Mouse (Mus musculus): ENCODE data around the gene Ap5m1. TPM values are rescaled to one million over a fixed set of nuclear protein-coding genes. Genes with fewer than 3 reads are reported as not detected.

Gene Ap5m1
- 26.5 and 27.2 TPM in 2 replicates for polyA plus RNA-seq (2014; fragmentation: Nextera tagmentation; extraction: Ambion mirVana)

DNA sequence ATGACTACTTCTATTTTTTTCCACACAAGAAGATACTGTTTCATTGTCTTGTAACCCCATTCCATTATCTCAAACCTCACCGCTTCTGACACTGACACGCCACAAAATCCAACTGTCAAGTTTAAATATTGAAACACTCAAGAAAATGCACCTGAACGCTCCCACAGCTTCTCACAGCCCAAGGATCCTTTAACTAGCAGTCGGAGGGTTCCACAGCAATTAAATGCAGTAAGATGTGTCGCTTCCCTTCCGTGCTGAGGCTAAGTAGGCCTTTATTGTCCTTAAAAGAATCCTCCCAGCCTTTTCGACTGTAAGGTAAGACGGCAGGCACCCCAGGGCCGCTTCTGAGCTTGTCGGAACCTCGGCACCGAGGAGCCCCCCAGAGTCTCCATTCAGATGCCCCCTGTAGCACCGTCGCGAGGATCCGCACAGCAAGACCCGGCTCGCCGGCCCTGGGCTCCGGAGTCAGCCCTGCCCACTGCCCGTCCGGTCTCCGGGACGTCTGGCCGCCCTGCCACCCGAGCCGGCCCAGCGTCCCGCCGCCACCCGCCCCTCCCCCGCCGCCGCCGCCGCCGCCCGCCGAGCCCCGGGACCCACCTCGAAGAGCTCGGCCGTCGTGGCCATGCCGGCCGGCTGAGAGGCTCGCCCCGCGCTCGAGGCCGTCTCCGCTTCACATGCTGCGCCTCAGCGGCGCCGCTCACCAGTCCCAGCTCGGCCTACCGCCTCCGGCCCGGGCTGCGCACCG, at the start of gene Ap5m1:
Gene Ap5m1 (plus strand): TSS at position 569 of the 745 bp plus-strand sequence.
- peak within 1 kb of the TSS; percentile 70 for H3K4me3 ChIP-seq (ENCODE audit: low read depth, low read length)

DNA sequence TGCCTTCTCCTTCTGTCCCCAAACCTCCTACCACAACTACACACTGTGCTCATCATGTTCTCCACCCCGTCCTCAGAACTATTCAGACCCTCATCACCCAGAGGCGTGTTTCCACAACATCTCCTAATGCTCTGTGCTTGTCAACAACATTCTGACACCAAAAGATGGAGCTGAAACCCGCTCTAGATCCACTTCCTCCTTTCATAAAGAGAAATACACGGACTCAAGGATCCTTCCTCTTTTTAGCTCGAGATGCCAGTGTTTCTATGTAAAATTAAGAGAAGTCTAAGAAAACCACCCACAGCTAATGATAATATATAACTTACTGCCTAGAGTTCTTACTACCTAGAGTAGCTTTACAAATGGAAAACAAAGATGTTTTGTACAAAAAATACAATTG, 46.1 kb upstream of the Ap5m1 start:
- DNase-seq (ENCODE audit: low spot score): no peak

More for the DNA sequence above, at the start of gene Ap5m1:
- Histone ChIP-seq H3K36me3 (ENCODE audit: control insufficient read depth, insufficient read depth, low read length) (no peaks in the 10 kb centered on the region), H3K9me3 (ENCODE audit: control insufficient read depth, low read length) (no peaks in the 10 kb centered on the region), H3K27me3 (replicated peaks; ENCODE audit: control insufficient read depth, insufficient read depth, low read length) (no peaks in the 10 kb centered on the region), H3K4me1 (replicated peaks; ENCODE audit: control insufficient read depth, insufficient read depth, low read length) (peaks cover 16% of the 10 kb centered on the region), H3K9ac (ENCODE audit: low read length) (peak within 1 kb of the TSS; percentile 74), H3K4me2 (ENCODE audit: low read length) (peak within 1 kb of the TSS; percentile 80), H3K27ac (ENCODE audit: low read depth) (peak within 1 kb of the TSS; percentile 95)
- WGBS: under 1% methylated on average over 25 of the region's 62 CpGs
- ATAC-seq (replicated peaks; ENCODE audit: low FRiP score, low TSS enrichment, low read depth) (peak; percentile 85), DNase-seq (ENCODE audit: low spot score) (no peak)

GRCm38 (mm10) chr14:49027040-49027778, 38.7 kb upstream of the Ap5m1 start:
- Histone ChIP-seq H3K36me3 (ENCODE audit: control insufficient read depth, insufficient read depth, low read length) (peaks cover 17% of the 10 kb centered on the region; the same call in 1 of the 2 replicates), H3K4me2 (ENCODE audit: low read length) (no peak overlapping the region), H3K4me1 (replicated peaks; ENCODE audit: control insufficient read depth, insufficient read depth, low read length) (no peaks in the 10 kb centered on the region), H3K27ac (ENCODE audit: low read depth) (no peak overlapping the region), H3K9me3 (ENCODE audit: control insufficient read depth, low read length) (peaks cover 2% of the 10 kb centered on the region; the same call in 1 of the 2 replicates), H3K27me3 (replicated peaks; ENCODE audit: control insufficient read depth, insufficient read depth, low read length) (no peaks in the 10 kb centered on the region), H3K4me3 (ENCODE audit: low read depth, low read length) (no peak overlapping the region), H3K9ac (ENCODE audit: low read length) (no peak overlapping the region)
- 91% methylated on average over 6 of the region's 6 CpGs for WGBS
- DNase-seq (ENCODE audit: low spot score) (no peak), ATAC-seq (replicated peaks; ENCODE audit: low FRiP score, low TSS enrichment, low read depth) (no peak)

More for the DNA sequence above, 46.1 kb upstream of the Ap5m1 start:
- Histone ChIP-seq H3K9me3 (ENCODE audit: control insufficient read depth, low read length) (no peaks in the 10 kb centered on the region), H3K4me3 (ENCODE audit: low read depth, low read length) (no peak overlapping the region), H3K4me1 (replicated peaks; ENCODE audit: control insufficient read depth, insufficient read depth, low read length) (no peaks in the 10 kb centered on the region), H3K27me3 (replicated peaks; ENCODE audit: control insufficient read depth, insufficient read depth, low read length) (no peaks in the 10 kb centered on the region), H3K4me2 (ENCODE audit: low read length) (no peak overlapping the region), H3K9ac (ENCODE audit: low read length) (no peak overlapping the region), H3K27ac (ENCODE audit: low read depth) (no peak overlapping the region), H3K36me3 (ENCODE audit: control insufficient read depth, insufficient read depth, low read length) (peaks cover 46% of the 10 kb centered on the region)
- 90% methylated on average over 5 of the region's 5 CpGs for WGBS
- no peak for ATAC-seq (replicated peaks; ENCODE audit: low FRiP score, low TSS enrichment, low read depth)

DNA sequence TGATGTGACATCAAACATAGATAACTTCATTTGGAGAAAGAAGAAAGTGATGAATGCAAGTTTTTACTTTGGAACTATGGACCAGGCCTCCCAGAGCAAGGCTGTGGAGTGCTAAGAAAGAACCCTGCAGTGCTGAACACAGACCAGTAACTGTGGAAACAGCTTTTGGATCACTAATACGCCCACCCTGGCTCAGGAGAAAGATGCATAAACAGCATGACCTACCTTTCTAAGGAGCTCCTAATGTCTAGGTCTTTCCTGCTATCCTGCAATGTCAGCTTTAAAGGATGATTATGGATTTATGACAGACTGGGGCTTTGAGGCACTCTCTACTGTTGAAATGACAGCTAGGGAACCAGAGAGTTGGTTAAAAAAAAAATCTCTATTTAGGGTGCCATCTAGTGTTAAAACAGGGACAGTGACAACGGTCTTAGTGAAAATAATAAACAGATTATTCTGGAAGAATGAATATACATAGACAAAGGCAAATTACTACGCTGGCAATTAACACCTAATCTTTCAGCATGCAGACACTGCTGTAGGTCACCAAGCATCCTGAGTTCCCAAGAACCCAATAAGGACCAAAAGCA, 38.0 kb upstream of the Ap5m1 start:
- ATAC-seq (replicated peaks; ENCODE audit: low FRiP score, low TSS enrichment, low read depth) (no peak), DNase-seq (ENCODE audit: low spot score) (no peak)
- WGBS: 78% methylated on average over 3 of the region's 3 CpGs
- Histone ChIP-seq H3K9ac (ENCODE audit: low read length) (no peak overlapping the region), H3K9me3 (ENCODE audit: control insufficient read depth, low read length) (peaks cover 2% of the 10 kb centered on the region; the same call in 1 of the 2 replicates), H3K36me3 (ENCODE audit: control insufficient read depth, insufficient read depth, low read length) (peaks cover 13% of the 10 kb centered on the region; the same call in 1 of the 2 replicates), H3K27me3 (replicated peaks; ENCODE audit: control insufficient read depth, insufficient read depth, low read length) (no peaks in the 10 kb centered on the region), H3K4me1 (replicated peaks; ENCODE audit: control insufficient read depth, insufficient read depth, low read length) (no peaks in the 10 kb centered on the region), H3K27ac (ENCODE audit: low read depth) (no peak overlapping the region), H3K4me3 (ENCODE audit: low read depth, low read length) (no peak overlapping the region), H3K4me2 (ENCODE audit: low read length) (no peak overlapping the region)

GRCm38 (mm10) chr14:49028991-49029390, 36.9 kb upstream of the Ap5m1 start:
- no peak overlapping the region for H3K4me3 ChIP-seq (ENCODE audit: low read depth, low read length)
- WGBS: 92% methylated on average over 5 of the region's 5 CpGs
- no peaks in the 10 kb centered on the region for H3K4me1 ChIP-seq (replicated peaks; ENCODE audit: control insufficient read depth, insufficient read depth, low read length)
- H3K27me3 ChIP-seq (replicated peaks; ENCODE audit: control insufficient read depth, insufficient read depth, low read length): no peaks in the 10 kb centered on the region
- peaks cover 2% of the 10 kb centered on the region; the same call in 1 of the 2 replicates for H3K9me3 ChIP-seq (ENCODE audit: control insufficient read depth, low read length)
- DNase-seq (ENCODE audit: low spot score) (no peak), ATAC-seq (replicated peaks; ENCODE audit: low FRiP score, low TSS enrichment, low read depth) (no peak)
- H3K36me3 ChIP-seq (ENCODE audit: control insufficient read depth, insufficient read depth, low read length): peaks cover 21% of the 10 kb centered on the region
- no peak overlapping the region for H3K27ac ChIP-seq (ENCODE audit: low read depth)
- no peak overlapping the region for H3K9ac ChIP-seq (ENCODE audit: low read length)
- H3K4me2 ChIP-seq (ENCODE audit: low read length): no peak overlapping the region

DNA sequence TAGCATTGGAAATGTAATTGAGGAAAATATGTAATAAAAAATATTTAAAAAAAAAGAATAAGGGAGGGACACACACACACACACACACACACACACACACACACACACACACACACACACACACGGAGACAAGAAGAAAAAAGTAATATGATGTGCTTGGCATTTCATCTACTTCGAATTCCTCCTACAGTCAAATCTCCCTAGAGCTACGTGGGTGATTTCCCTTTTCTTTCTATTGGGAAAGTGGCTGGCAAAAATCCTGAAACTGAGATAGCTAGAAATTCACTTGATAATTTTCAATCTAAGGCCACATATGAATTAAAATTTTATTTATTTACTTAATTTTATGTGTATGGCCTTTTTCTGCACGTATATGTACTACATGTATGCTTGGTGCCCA, 20.3 kb upstream of the Ap5m1 start:
- no peak for ATAC-seq (replicated peaks; ENCODE audit: low FRiP score, low TSS enrichment, low read depth)
- H3K27ac ChIP-seq (ENCODE audit: low read depth): no peak overlapping the region
- no peaks in the 10 kb centered on the region for H3K27me3 ChIP-seq (replicated peaks; ENCODE audit: control insufficient read depth, insufficient read depth, low read length)
- H3K36me3 ChIP-seq (ENCODE audit: control insufficient read depth, insufficient read depth, low read length): peaks cover 8% of the 10 kb centered on the region; the same call in 1 of the 2 replicates
- H3K4me1 ChIP-seq (replicated peaks; ENCODE audit: control insufficient read depth, insufficient read depth, low read length): no peaks in the 10 kb centered on the region
- 90% methylated on average over 4 of the region's 4 CpGs for WGBS
- no peak overlapping the region for H3K9ac ChIP-seq (ENCODE audit: low read length)
- DNase-seq (ENCODE audit: low spot score): no peak
- no peak overlapping the region for H3K4me2 ChIP-seq (ENCODE audit: low read length)
- H3K4me3 ChIP-seq (ENCODE audit: low read depth, low read length): no peak overlapping the region
- no peaks in the 10 kb centered on the region for H3K9me3 ChIP-seq (ENCODE audit: control insufficient read depth, low read length)

DNA sequence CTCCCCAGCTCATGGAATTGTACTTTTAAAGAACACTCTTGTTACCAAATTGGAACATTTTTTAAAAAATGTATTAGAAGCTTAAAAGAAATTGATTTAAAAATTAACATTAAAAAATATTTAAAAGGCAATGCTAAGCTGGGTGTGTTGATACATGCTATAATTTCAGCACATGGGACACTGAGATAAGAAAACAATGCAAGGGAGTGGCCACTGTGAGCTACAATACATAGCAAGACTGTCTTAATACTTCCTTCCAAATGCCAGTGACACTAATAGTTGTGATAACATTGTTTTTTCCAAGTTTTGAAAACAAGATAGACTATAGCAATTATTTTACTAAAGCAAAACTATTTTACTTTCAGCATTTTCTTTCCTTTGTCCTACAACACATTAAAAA, 16.4 kb upstream of the Ap5m1 start:
- H3K27me3 ChIP-seq (replicated peaks; ENCODE audit: control insufficient read depth, insufficient read depth, low read length): no peaks in the 10 kb centered on the region
- DNase-seq (ENCODE audit: low spot score): no peak
- no peaks in the 10 kb centered on the region for H3K4me1 ChIP-seq (replicated peaks; ENCODE audit: control insufficient read depth, insufficient read depth, low read length)
- no peak for ATAC-seq (replicated peaks; ENCODE audit: low FRiP score, low TSS enrichment, low read depth)
- no peak overlapping the region for H3K4me3 ChIP-seq (ENCODE audit: low read depth, low read length)
- no peak overlapping the region for H3K27ac ChIP-seq (ENCODE audit: low read depth)
- no peaks in the 10 kb centered on the region for H3K9me3 ChIP-seq (ENCODE audit: control insufficient read depth, low read length)
- H3K4me2 ChIP-seq (ENCODE audit: low read length): no peak overlapping the region
- H3K36me3 ChIP-seq (ENCODE audit: control insufficient read depth, insufficient read depth, low read length): peaks cover 16% of the 10 kb centered on the region
- no peak overlapping the region for H3K9ac ChIP-seq (ENCODE audit: low read length)

DNA sequence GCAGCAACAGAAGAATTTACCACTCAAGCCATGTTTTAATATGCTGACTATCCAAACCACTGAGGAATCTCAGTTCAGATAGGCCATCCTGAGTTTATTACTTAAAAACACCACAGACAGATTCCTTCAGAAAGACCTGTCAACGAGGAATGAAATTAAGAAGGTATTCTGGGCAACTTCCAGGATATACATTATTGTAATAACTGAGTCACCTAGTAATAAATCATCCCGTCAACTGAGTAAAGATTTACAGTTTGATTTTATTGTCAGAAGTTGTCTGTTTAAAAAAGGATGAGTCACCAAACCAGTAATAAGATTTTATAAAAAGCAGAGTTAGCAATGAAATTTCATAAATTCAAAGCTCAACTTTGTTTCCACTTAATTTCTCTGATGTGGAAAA, 2.1 kb upstream of the Ap5m1 start:
- no peak for ATAC-seq (replicated peaks; ENCODE audit: low FRiP score, low TSS enrichment, low read depth)
- 63% methylated on average over 2 of the region's 2 CpGs for WGBS

More for the DNA sequence above, 2.1 kb upstream of the Ap5m1 start:
- H3K36me3 ChIP-seq (ENCODE audit: control insufficient read depth, insufficient read depth, low read length): no peaks in the 10 kb centered on the region
- H3K27me3 ChIP-seq (replicated peaks; ENCODE audit: control insufficient read depth, insufficient read depth, low read length): no peaks in the 10 kb centered on the region
- H3K4me3 ChIP-seq (ENCODE audit: low read depth, low read length): no peak overlapping the region
- no peak overlapping the region; the same call in 1 of the 2 replicates for H3K4me2 ChIP-seq (ENCODE audit: low read length)
- peaks cover 16% of the 10 kb centered on the region for H3K4me1 ChIP-seq (replicated peaks; ENCODE audit: control insufficient read depth, insufficient read depth, low read length)
- no peak overlapping the region for H3K27ac ChIP-seq (ENCODE audit: low read depth)
- no peak for DNase-seq (ENCODE audit: low spot score)
- H3K9me3 ChIP-seq (ENCODE audit: control insufficient read depth, low read length): no peaks in the 10 kb centered on the region
- no peak overlapping the region for H3K9ac ChIP-seq (ENCODE audit: low read length)

Data from intestine, embryonic 14.5 days (tissue).